Mouse (Mus musculus) lung, embryonic 15.5 days (tissue): ENCODE data around the gene Agpat4. TPM values are rescaled to one million over a fixed set of nuclear protein-coding genes. Genes with fewer than 3 reads are reported as not detected.

Source experiments
- ATAC-seq: fragments of 200-750 bp; cut with Nextera tagmentation; 2 replicates; pipeline ENCODE4 v1.8.0; 2017; ENCODE audit warnings: moderate number of reproducible peaks, borderline replicate concordance; ENCODE audit not compliant: low FRiP score, low TSS enrichment; ENCODE audit errors: extremely low read depth
- H3K27ac ChIP-seq: fragments of 300-500 bp; sonication (generic); 2 replicates; pipeline ENCODE4 v1.5.1; 2015; ENCODE audit warnings: moderate library complexity, mild to moderate bottlenecking, inconsistent platforms
- H3K27me3 ChIP-seq: fragments of 300-500 bp; sonication (generic); 2 replicates; pipeline ENCODE4 v1.6.1; 2015; ENCODE audit warnings: inconsistent platforms
- H3K36me3 ChIP-seq: fragments of 300-500 bp; sonication (generic); 2 replicates; pipeline ENCODE4 v1.6.1; 2015; ENCODE audit warnings: inconsistent platforms
- H3K4me1 ChIP-seq: fragments of 300-500 bp; sonication (generic); 2 replicates; pipeline ENCODE4 v1.6.1; 2015; ENCODE audit warnings: inconsistent platforms
- H3K4me2 ChIP-seq: fragments of 300-500 bp; sonication (generic); 2 replicates; pipeline ENCODE4 v1.6.1; 2015; ENCODE audit warnings: inconsistent platforms, mild to moderate bottlenecking, moderate library complexity
- H3K4me3 ChIP-seq: fragments of 300-500 bp; sonication (generic); 2 replicates; pipeline ENCODE4 v1.5.1; 2015; ENCODE audit warnings: mild to moderate bottlenecking, inconsistent platforms
- H3K9ac ChIP-seq: fragments of 300-500 bp; sonication (generic); 2 replicates; pipeline ENCODE4 v1.6.1; 2015; ENCODE audit warnings: inconsistent platforms
- H3K9me3 ChIP-seq: fragments of 300-500 bp; sonication (generic); 2 replicates; pipeline ENCODE4 v1.6.1; 2016; ENCODE audit warnings: inconsistent platforms
- WGBS: fragments of 180-500 bp; shearing (Covaris S2); methylation state at CpG from one replicate; pipeline ENCODE4 v1.1.7; 2015; 5-methylcytosine and 5-hydroxymethylcytosine counted together
- polyA plus RNA-seq: library from polyadenylated mRNA; unstranded; fragments of >200 nt; fragmentation: Nextera tagmentation; extraction: Ambion mirVana; gene quantifications from 2 replicates; pipeline ENCODE4 v1.2.1, GENCODE M21; 2015

Gene Agpat4
- polyA plus RNA-seq, 1 experiment from 2014 or later, result 43.7 TPM

GRCm38 (mm10) chr17:12163403-12163802 lies 44.9 kb downstream of the Agpat4 start:
- Histone ChIP-seq H3K27me3 (no peaks in the 10 kb centered on the region), H3K27ac (no peak overlapping the region), H3K9me3 (no peaks in the 10 kb centered on the region), H3K9ac (no peak overlapping the region), H3K36me3 (no peaks in the 10 kb centered on the region), H3K4me2 (no peak overlapping the region), H3K4me3 (no peak overlapping the region), H3K4me1 (peaks cover 29% of the 10 kb centered on the region)
- 39% methylated on average over 13 of the region's 13 CpGs for WGBS
- peak; percentile 13; the same call in 1 of the 2 replicates for ATAC-seq

- Histone ChIP-seq H3K36me3 (no peaks in the 10 kb centered on the region), H3K4me2 (no peak overlapping the region), H3K27me3 (no peaks in the 10 kb centered on the region), H3K9me3 (no peaks in the 10 kb centered on the region), H3K4me1 (peaks cover 32% of the 10 kb centered on the region), H3K27ac (no peak overlapping the region), H3K4me3 (no peak overlapping the region), H3K9ac (no peak overlapping the region)
- ATAC-seq, result no peak
- 71% methylated on average over 7 of the region's 7 CpGs for WGBS
Measured at GRCm38 (mm10) chr17:12163903-12164302, 45.4 kb downstream of the Agpat4 start.

- no peaks in the 10 kb centered on the region for H3K27me3 ChIP-seq
- no peak overlapping the region for H3K9ac ChIP-seq
- H3K4me1 ChIP-seq, result peaks cover 38% of the 10 kb centered on the region
- no peak overlapping the region for H3K4me2 ChIP-seq
- H3K4me3 ChIP-seq, result no peak overlapping the region
- no peak for ATAC-seq
- H3K36me3 ChIP-seq, result no peaks in the 10 kb centered on the region
- H3K9me3 ChIP-seq, result no peaks in the 10 kb centered on the region
- 89% methylated on average over 6 of the region's 6 CpGs for WGBS
- H3K27ac ChIP-seq, result no peak overlapping the region
Measured at GRCm38 (mm10) chr17:12164507-12164906, 46.0 kb downstream of the Agpat4 start.

GRCm38 (mm10) chr17:12165009-12165695 lies 46.6 kb downstream of the Agpat4 start:
- Histone ChIP-seq H3K9me3 (no peaks in the 10 kb centered on the region), H3K36me3 (no peaks in the 10 kb centered on the region), H3K27me3 (no peaks in the 10 kb centered on the region), H3K4me1 (peaks cover 42% of the 10 kb centered on the region), H3K9ac (no peak overlapping the region), H3K27ac (no peak overlapping the region), H3K4me3 (no peak overlapping the region), H3K4me2 (no peak overlapping the region)
- no peak for ATAC-seq
- WGBS, result 86% methylated on average over 11 of the region's 11 CpGs

- peaks cover 47% of the 10 kb centered on the region for H3K4me1 ChIP-seq
- no peaks in the 10 kb centered on the region for H3K36me3 ChIP-seq
- WGBS, result 93% methylated on average over 9 of the region's 9 CpGs
- no peak overlapping the region for H3K9ac ChIP-seq
- no peak for ATAC-seq
- no peaks in the 10 kb centered on the region for H3K27me3 ChIP-seq
- no peak overlapping the region for H3K4me2 ChIP-seq
- H3K27ac ChIP-seq, result no peak overlapping the region
- no peak overlapping the region for H3K4me3 ChIP-seq
- H3K9me3 ChIP-seq, result no peaks in the 10 kb centered on the region
Measured at GRCm38 (mm10) chr17:12165701-12166100, 47.2 kb downstream of the Agpat4 start.

- Histone ChIP-seq H3K27me3 (no peaks in the 10 kb centered on the region), H3K27ac (peak overlapping the region; percentile 71), H3K4me1 (peaks cover 44% of the 10 kb centered on the region), H3K36me3 (no peaks in the 10 kb centered on the region), H3K4me3 (no peak overlapping the region), H3K9ac (no peak overlapping the region), H3K4me2 (peak overlapping the region; percentile 2; the same call in 1 of the 2 replicates), H3K9me3 (no peaks in the 10 kb centered on the region)
- WGBS, result 15% methylated on average over 10 of the region's 10 CpGs
- ATAC-seq, result peak; percentile 89
Measured at GRCm38 (mm10) chr17:12168536-12168935, 50.0 kb downstream of the Agpat4 start.

GRCm38 (mm10) chr17:12169326-12169836 lies 50.9 kb downstream of the Agpat4 start:
- Histone ChIP-seq H3K36me3 (no peaks in the 10 kb centered on the region), H3K27ac (peak overlapping the region; percentile 71), H3K4me1 (peaks cover 38% of the 10 kb centered on the region), H3K4me2 (peak overlapping the region; percentile 13; the same call in 1 of the 2 replicates), H3K9me3 (no peaks in the 10 kb centered on the region), H3K9ac (no peak overlapping the region), H3K27me3 (no peaks in the 10 kb centered on the region), H3K4me3 (no peak overlapping the region)
- 37% methylated on average over 12 of the region's 12 CpGs for WGBS
- no peak for ATAC-seq

- Histone ChIP-seq H3K27ac (peak overlapping the region; percentile 23; the same call in 1 of the 2 replicates), H3K36me3 (no peaks in the 10 kb centered on the region), H3K4me2 (no peak overlapping the region), H3K9ac (no peak overlapping the region), H3K4me1 (peaks cover 46% of the 10 kb centered on the region), H3K4me3 (no peak overlapping the region), H3K27me3 (no peaks in the 10 kb centered on the region), H3K9me3 (no peaks in the 10 kb centered on the region)
- WGBS, result 30% methylated on average over 7 of the region's 7 CpGs
- no peak for ATAC-seq
Measured at GRCm38 (mm10) chr17:12170791-12171497, 52.4 kb downstream of the Agpat4 start.

- no peaks in the 10 kb centered on the region for H3K36me3 ChIP-seq
- H3K27me3 ChIP-seq, result no peaks in the 10 kb centered on the region
- H3K9me3 ChIP-seq, result no peaks in the 10 kb centered on the region
- ATAC-seq, result no peak
- 62% methylated on average over 2 of the region's 2 CpGs for WGBS
- H3K4me2 ChIP-seq, result no peak overlapping the region
- no peak overlapping the region for H3K4me3 ChIP-seq
- H3K27ac ChIP-seq, result no peak overlapping the region
- no peak overlapping the region for H3K9ac ChIP-seq
- H3K4me1 ChIP-seq, result peaks cover 46% of the 10 kb centered on the region
Measured at GRCm38 (mm10) chr17:12171666-12172065, 53.2 kb downstream of the Agpat4 start.

- H3K9me3 ChIP-seq, result peaks cover 6% of the 10 kb centered on the region; the same call in 1 of the 2 replicates
- H3K4me3 ChIP-seq, result no peak overlapping the region
- no peaks in the 10 kb centered on the region for H3K27me3 ChIP-seq
- WGBS, result 88% methylated on average over 5 of the region's 5 CpGs
- no peak overlapping the region for H3K27ac ChIP-seq
- H3K4me1 ChIP-seq, result peaks cover 37% of the 10 kb centered on the region
- H3K9ac ChIP-seq, result no peak overlapping the region
- no peak overlapping the region for H3K4me2 ChIP-seq
- ATAC-seq, result no peak
- 0 out of 2 replicates have a peak, but pooled peaks cover 5% of the 10 kb centered on the region for H3K36me3 ChIP-seq
Measured at GRCm38 (mm10) chr17:12174221-12174620, 55.7 kb downstream of the Agpat4 start.

- no peak for ATAC-seq
- 72% methylated on average over 7 of the region's 7 CpGs for WGBS
- H3K9ac ChIP-seq, result no peak overlapping the region
- no peak overlapping the region for H3K27ac ChIP-seq
- peaks cover 32% of the 10 kb centered on the region for H3K4me1 ChIP-seq
- H3K36me3 ChIP-seq, result 0 out of 2 replicates have a peak, but pooled peaks cover 5% of the 10 kb centered on the region
- H3K4me3 ChIP-seq, result no peak overlapping the region
- no peaks in the 10 kb centered on the region for H3K27me3 ChIP-seq
- no peak overlapping the region for H3K4me2 ChIP-seq
- peaks cover 6% of the 10 kb centered on the region; the same call in 1 of the 2 replicates for H3K9me3 ChIP-seq
Measured at GRCm38 (mm10) chr17:12174896-12175295, 56.4 kb downstream of the Agpat4 start.

- Histone ChIP-seq H3K4me2 (no peak overlapping the region), H3K4me3 (no peak overlapping the region), H3K9me3 (peaks cover 6% of the 10 kb centered on the region; the same call in 1 of the 2 replicates), H3K27ac (no peak overlapping the region), H3K4me1 (peaks cover 32% of the 10 kb centered on the region), H3K27me3 (no peaks in the 10 kb centered on the region), H3K36me3 (0 out of 2 replicates have a peak, but pooled peaks cover 5% of the 10 kb centered on the region), H3K9ac (no peak overlapping the region)
- no peak for ATAC-seq
- WGBS, result 17% methylated on average over 4 of the region's 4 CpGs
Measured at GRCm38 (mm10) chr17:12175626-12176025, 57.1 kb downstream of the Agpat4 start.
